Mouse (Mus musculus) WW6 (cell line): ENCODE data around the gene Kif14.
"Not testable (repeated sequence)": the region's sequence is repeated elsewhere in the genome, so short reads cannot be mapped to it uniquely, and the experiment has no call there.

Experiments used
- DNase-seq: peaks from one replicate; pipeline ENCODE4 v3.0.0-alpha.2; 2013; ENCODE audit warnings: low read depth, low spot score

Gene Kif14

DNA sequence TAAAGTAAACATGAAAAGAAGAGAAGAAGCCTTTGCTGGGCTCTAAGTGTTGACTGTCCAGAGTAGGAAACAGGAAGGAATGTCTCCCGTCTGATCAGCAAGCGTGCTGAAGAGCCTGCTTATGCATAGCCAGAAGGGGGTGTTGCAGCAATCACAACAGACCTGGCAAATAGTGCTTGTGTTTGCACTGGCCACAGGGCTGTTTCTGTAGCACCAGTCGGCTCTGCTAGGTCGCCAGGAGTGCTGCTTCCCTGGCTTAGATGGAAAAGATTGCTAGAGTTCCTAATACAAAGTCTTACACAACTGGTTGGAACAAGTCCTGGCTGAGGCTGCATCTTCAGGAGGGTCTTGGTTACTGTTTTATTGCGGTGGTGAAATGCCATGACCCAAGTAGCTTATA lies 25.5 kb downstream of the Kif14 start:
- no peak for DNase-seq

DNA sequence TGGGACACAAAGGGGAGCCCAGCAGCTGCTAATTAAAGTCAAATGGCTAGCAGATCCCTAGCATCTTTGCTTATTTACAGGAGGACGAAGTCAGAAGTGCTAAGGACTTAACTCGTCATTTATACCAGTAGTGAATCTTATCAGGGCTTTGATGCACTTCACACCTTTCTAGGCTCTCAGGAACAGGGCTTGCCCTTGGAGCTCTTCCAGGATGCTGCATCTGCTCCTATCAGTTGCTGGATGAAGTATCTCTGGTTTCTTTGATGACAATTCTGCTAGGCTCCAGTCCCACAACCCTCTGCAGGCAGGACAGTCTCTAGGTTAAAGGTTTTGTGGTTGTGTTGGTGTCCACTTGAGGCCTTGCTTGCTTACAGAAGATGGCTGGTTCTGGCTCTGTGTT lies 26.1 kb downstream of the Kif14 start:
- no peak for DNase-seq

- no peak for DNase-seq
These were observed 33.2 kb downstream of the Kif14 start for GRCm38 (mm10) chr1:136499317-136499716.

DNA sequence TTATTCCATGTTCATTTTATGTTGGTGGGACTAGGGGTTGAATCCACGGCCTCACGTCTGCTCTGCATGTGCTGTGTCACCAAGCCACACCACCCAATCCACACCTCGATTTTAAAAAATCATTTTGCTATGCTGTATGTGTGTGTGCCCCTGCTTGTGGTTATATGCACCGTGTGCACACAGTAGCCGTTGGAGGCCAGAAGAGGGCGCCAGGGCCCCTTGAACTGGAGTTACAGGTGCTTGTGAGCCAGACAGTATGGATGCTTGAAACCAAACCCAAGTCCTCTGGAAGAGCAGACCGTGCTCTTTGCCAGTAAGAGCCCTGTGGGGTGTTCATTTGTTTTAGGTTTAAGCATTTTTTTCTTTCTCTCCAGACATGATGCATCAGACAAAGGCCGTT lies 36.8 kb downstream of the Kif14 start:
- DNase-seq = no peak

GRCm38 (mm10) chr1:136506255-136506654 lies 40.1 kb downstream of the Kif14 start:
- not testable (repeated sequence) for DNase-seq

- DNase-seq = no peak
These were observed 46.2 kb downstream of the Kif14 start for GRCm38 (mm10) chr1:136512317-136512716.

- no peak for DNase-seq
These were observed 47.0 kb downstream of the Kif14 start for GRCm38 (mm10) chr1:136513181-136513580.

GRCm38 (mm10) chr1:136518699-136519356 lies 52.7 kb downstream of the Kif14 start:
- no peak for DNase-seq

- DNase-seq = no peak
These were observed 55.3 kb downstream of the Kif14 start for GRCm38 (mm10) chr1:136521363-136521937.

DNA sequence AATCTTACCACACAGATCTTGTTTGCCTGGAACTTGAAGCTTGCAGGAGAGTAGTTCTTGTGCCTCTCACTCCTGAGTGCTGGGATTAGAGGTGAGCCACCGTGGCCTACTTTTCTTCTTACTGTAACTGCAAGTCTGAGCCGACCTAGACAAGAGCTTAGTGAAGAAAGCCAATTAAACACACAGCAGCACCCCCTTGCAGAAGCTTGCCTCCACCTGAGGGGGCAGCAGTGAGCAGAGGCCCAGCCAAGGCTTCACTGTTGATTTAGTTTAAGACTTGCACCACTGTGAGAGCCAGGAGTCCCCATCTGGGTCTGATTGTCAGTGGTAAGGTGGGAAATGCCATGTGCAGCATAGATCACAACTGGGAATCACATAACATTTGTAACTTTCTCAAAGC lies 58.8 kb downstream of the Kif14 start:
- DNase-seq = peak; percentile 52

- DNase-seq = no peak
These were observed 59.7 kb downstream of the Kif14 start for GRCm38 (mm10) chr1:136525818-136526217.

GRCm38 (mm10) chr1:136527163-136527562 lies 61.0 kb downstream of the Kif14 start:
- DNase-seq = no peak

DNA sequence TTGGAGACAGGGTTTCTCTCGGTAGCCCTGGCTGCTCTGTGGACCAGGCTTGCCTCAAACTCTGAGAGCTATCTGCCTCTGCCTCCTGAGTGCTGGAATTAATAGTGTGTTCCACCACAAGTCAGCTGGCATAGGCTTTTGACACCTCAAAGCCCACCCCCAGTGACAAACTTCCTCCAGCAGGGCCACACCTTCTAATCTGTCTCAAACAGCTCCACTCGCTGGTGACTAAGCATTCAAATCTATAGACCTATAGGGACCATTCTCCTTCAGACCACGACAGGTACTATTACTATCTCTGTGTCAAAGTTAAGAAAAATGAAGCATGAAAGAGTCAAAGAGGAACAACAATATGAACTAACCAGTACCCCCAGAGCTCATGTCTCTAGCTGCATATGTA lies 66.4 kb downstream of the Kif14 start:
- DNase-seq = no peak

DNA sequence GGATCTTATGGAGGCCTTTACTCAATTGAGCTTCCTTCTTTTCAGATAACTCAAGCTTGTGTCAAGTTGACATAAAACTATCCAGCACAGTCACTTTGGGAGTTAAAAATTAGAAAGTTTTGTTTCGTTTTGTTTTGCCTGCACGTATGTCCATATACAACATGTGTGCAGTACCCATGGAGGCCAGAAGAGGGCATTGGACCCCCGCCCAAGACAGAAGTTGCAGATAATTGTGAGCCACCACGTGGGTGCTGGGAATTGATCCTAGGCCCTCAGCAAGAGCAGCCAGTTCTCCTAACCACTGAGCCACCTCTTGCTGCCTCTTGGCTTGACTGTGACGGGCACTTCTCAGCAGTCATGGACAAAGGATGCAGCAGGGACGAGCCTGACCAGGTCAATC lies 70.8 kb downstream of the Kif14 start:
- DNase-seq = no peak

DNA sequence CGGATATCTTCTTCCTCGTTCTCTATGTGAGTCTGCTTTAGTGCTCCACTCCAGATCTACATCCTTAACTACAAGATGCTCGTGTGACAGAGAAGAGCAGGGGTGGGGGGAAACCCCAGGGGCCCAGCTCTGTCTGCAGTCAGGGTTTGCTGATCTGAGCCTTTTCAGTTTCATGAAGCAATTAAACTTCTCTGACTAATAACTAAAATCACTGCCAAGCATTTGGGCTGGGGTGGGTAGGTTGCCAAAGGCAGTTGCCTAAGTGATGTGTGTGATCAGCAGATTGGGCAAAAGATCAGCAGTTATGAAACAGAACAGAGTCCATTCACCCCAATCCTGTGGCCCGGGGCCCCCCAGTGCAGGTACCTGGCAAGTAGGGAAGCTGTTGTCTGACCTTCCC lies 72.1 kb downstream of the Kif14 start:
- DNase-seq = no peak

- no peak for DNase-seq
These were observed 74.3 kb downstream of the Kif14 start for GRCm38 (mm10) chr1:136540407-136540895.

DNA sequence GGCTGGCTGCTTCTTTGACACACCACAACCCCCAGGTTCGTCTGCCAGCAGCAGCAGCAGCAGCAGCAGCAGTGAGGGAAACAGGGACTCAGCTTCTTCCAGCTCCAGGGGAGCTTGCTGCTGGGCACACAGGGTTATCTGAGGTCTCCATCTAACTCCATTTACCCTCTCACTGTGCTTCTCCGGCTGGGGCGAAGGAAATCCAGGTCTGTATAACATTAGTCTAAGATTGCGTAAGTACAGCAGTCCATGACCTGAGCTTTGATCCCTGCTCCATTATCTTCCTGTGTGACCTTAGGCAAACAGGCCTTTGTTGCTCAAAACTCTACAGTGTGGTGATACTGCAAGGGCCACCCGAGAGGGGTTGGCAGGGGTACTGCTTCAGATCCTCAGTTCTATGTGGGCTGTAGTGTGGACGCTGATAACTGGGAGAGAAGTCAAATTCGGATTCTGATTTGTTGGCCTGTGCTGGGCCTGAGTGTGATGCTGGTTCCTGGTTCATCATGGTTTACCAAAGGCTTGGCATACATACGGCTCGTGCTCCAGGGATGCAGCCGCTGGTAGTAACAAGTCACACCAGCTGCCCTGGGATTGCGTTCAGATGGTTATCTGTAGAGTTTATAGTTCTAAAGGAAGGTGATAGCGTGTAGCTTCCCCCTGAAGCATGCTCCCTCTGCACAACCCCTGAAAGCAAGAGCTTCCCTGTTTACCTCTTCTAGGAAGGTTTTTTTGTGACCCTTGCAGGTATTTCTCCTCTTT lies 75.7 kb downstream of the Kif14 start:
- DNase-seq = no peak

GRCm38 (mm10) chr1:136543920-136544319 lies 77.8 kb downstream of the Kif14 start:
- no peak for DNase-seq

- no peak for DNase-seq
These were observed 80.9 kb downstream of the Kif14 start for GRCm38 (mm10) chr1:136547068-136547467.

DNA sequence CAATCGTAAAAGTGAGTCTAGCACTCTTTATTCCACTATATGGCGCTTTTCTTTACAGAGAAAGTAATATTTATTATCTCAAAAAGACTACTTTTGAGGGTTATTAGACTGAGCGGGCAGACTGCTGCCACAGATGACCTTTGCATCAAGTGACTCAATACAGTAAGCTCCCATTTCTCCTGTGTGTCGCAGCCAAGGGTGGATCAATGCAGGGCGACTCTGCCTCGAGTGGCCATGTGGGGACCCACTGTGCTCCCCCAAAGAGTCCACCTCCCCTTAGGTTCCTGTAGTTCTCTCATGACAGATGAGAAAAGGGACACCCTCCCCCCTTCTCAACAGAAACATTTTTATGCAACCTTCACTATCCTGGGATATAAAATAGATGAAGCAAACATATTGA lies 84.1 kb downstream of the Kif14 start:
- no peak for DNase-seq

DNA sequence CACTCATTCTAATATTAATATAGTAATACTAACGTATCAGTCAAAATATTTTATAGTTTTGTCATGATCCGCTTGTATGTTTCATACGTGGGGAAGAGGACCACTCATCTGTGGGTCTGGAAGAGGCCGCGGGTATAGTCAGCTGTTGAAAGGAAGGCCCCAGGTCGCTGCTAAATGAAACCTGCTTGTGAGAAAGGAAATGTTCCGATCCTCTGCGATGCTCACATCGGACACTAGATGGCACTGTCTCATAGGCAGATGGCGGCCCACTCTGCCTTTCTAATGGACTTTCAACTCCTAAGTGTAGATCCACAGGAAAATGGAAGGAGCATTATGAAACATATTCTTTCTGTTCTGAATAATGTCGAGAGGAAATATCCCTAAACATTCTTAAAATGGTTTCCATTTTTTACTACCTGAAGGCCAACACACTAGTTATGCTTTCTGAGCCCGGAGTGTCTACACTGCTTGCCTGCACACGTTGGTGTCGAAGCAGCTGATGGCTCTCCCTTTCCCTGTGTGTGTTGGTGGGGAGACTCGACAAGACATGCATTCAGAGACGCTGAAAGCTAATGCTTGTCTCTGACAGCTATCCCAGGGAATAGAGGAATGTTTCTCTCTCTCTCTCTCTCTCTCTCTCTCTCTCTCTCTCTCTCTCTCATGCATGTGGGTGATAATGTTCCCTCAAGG lies 84.9 kb downstream of the Kif14 start:
- DNase-seq = no peak

- DNase-seq = no peak
These were observed 88.5 kb downstream of the Kif14 start for GRCm38 (mm10) chr1:136554686-136555085.
